ENCODE assay signal across 21 mouse cellular contexts in the genomic region with DNA sequence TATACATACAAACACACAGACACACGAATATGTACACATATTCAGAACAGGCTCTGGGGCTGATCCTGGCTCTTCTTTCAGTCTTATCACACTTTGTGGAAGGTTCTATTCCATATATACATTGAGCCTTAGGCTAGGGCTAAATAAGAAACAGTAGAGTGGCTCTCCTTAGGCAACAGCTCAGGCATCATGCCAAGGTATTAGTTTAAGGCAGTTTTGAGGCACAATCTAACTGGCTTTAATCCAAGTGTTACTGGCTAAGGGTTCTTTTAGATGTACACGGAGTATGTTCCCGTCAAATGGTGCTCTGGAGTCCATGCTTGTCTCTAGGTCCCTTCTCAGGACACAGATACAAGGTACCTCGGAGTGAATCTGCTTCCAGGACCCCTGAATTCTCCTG. TPM values are rescaled to one million over a fixed set of nuclear protein-coding genes. Genes with fewer than 3 reads are reported as not detected.
"Had no signal": no experiment of that assay in that cellular context is flagged by ENCODE, and none has a peak within 500 bp of the region (broad histone marks: within the 10 kb centered on the region; RNA-seq: fewer than 3 reads in every experiment).

No protein-coding gene starts in this region.

- H3K27me3 ChIP-seq: liver, embryonic 12.5 days; liver, embryonic 15.5 days had no signal

- H3K4me3 ChIP-seq: layer of hippocampus, adult 2 months; liver, embryonic 12.5 days; liver, embryonic 15.5 days had no signal

- H3K9ac ChIP-seq: liver, embryonic 12.5 days; liver, embryonic 15.5 days had no signal

- H3K27ac ChIP-seq: layer of hippocampus, adult 2 months; liver, embryonic 12.5 days; liver, embryonic 15.5 days had no signal

- H3K4me1 ChIP-seq: liver, embryonic 12.5 days; liver, embryonic 15.5 days had no signal

- ATAC-seq: liver, embryonic 12.5 days had no signal

- H3K9me3 ChIP-seq: liver, embryonic 12.5 days; liver, embryonic 15.5 days had no signal

- H3K4me2 ChIP-seq: liver, embryonic 12.5 days; liver, embryonic 15.5 days; midbrain, embryonic 11.5 days had no signal

- H3K36me3 ChIP-seq: liver, embryonic 12.5 days; liver, embryonic 15.5 days had no signal

- DNase-seq: kidney, adult 18-20 months; kidney, adult 9 months; kidney, postnatal 14 days; kidney, postnatal 4 days; layer of hippocampus, adult 9-11 months; liver; lung, adult 18-20 months; lung, postnatal 4 days; midbrain, embryonic 14.5 days; thymus, adult 18-20 months; thymus, postnatal 36 days had no signal

RNA-seq across cellular contexts. Expression of a gene that starts 31.4 kb away (rescaled TPM):
- total RNA-seq: megakaryocyte progenitor cell, adult 5-6 weeks; megakaryocyte-erythroid progenitor cell, adult 5-6 weeks had no signal
- polyA plus RNA-seq: kidney, embryonic 16.5 days; liver, embryonic 12.5 days; liver, embryonic 15.5 days; lung, embryonic 16.5 days; spleen, adult 2 months; stomach, embryonic 16.5 days had no signal
